Mouse (Mus musculus) fibroblast of lung, adult 2 months (primary cell): ENCODE results near the gene Sptbn1.

ENCODE experiments used
- DNase-seq: peaks from one replicate; pipeline ENCODE4 v3.0.0-alpha.2; 2011; ENCODE audit warnings: low read depth

Sptbn1 gene

DNA sequence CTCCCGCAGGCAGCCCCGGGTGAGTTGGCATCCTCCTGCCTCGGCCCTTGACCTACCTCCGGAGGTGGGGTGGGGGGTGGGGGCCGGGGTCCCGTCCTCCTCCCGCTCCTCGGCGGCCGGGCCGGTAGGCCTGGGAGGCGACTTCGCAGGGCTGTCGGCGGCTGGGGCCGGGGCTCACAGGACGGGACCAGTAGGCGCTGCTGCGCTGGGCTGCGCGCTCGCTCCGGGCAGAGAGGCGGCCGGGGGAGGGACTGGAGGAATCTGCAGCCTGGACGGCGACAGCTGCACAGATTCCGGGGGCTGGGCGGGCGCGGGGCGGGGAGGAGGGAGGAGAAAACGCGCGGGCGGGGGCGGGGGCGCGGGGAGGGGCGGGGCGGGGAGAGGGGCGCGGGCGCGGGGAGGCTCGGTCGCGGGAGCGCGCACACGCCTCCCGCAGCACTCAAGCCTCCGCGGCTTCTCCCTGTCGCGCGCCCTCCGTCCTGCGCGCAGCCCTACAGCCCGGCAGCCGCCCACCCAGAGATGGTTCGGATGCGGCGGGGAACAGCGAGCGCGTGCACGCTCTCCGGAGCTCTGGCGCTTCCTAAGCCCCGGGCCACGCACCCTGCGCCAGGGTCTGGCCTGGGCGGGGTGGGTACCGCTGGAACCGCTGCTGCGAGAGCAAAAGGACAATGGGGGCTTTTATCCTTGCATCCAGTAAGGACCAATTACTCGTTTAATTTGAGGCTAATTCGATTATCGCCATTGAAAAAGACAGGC, at the start of gene Sptbn1:
Gene Sptbn1 (minus strand): TSS at position 284 of the 756 bp plus-strand sequence.
- no peak for DNase-seq

DNA sequence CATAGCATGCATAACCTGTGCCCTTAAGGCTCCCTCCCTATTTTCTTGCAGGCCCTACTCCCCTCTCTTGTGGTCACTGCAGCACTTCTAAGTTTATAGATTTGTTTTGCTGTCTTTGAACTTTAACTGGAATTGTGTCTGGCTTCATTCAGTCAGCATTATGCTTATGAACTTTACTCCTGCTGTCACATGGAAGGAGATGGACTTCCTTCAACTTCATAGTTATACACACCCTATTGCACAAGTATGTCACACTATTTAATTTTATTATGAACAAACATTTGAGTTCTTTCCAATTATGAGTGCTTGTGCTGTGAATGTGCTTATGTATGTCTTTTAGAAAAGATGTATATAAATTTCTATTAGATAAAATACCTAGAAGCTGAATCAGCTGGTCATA, 26.3 kb upstream of the Sptbn1 start:
- no peak for DNase-seq

DNA sequence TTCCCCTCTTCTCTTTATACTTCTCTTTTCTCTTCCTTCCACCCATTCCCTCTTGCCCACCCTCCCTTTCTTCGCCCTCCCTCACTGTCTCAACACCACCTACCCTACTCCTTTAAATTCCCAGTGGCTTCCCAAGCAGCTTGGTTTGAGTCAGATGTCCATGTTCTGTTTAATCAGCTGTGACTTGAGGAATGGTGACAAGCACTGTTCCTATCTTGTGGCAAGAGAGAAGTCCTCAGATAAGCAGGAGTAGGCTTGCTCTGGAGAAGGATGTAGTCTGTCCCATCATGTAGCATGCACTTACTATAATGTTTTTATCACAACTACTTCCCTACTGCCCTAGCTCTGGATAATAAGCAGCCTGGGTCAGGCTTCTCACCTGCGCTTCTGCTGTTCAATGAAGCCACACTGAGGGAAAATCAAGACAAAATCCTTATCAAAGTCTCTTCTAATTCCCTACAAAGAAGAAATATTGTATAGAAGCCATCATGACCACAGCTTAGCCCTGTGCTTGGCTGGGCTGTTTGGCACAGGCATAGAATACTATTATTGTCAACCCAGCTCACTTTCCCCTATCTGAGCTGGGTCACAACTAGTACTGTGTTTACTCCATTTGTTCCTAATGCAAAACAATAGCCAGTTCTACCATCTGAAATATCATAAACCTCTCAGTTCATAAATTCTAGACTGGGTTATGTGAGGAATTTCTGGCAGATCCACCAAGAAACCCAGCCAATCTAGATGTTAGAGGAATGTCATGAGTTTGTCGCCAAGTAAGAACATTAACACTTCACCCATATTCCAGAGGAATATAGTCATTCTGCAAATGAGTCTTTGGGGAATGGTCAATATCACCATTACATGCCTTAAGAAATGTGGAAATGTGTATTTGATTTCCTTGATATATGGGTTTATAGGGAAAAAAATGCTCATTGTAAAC, 24.5 kb upstream of the Sptbn1 start:
- no peak for DNase-seq

DNA sequence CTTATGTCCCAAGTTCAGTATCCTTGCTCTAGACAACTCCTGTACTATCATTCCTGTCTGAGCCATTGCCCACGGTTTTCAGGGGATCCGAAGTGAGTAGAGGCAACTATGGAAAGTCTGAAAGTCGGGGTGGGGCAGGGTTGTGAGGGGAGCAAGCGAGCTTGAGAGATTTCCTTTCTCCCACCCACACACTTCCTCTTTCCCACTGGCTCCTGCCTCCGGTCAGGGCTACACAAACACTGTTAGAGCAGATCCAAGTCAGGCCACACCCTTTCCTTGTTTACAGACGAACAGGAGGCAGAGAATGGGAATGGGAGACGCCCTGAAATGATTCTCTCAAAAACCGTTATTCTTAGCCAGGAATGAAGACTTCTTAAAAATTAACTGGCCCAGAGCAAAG, 23.2 kb upstream of the Sptbn1 start:
- no peak for DNase-seq

DNA sequence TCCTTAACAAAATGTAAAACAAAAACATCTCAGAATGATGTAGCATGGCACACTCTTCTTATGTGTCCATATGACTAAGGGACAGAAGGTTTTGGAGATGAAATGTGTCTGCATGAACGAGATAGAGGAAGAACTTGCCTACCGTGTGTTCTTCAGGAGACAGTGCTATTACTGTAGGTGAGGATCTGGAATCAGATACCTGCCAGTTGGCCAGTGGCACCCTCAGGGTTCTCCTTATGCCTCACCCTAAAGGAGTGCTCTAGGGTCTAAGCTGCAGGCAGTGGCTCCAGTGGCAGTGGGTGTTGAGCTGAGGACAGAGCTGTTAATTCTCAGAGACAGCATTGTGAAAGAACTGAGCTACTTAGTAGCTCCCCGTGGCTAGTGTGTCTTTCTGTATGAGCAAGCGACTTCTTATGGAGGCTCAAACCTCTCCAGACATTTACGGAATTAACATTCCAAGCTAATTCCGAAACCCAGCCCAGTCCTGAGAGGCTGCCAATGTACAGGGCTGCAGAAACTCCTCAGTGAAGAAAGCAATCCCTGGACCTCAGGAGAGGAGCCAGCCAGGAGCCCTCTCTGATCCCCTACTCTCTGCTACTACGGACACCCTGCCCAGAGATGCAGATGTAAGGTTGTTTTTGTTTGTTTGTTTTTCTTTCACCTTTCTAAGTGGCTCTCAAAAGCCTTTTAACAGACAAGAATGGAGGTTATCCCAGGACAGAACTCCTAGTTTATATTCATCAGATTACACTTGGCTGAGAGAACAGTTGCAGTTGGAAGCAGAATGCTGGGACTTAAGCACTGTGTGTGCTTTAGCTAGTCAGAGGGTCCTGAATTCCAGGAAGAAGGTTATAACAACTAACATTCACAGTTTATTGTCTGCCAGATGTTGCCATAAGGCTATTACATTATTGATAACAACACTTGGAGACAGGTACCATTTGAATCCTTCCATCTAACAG, 21.8 kb upstream of the Sptbn1 start:
- DNase-seq = no peak

DNA sequence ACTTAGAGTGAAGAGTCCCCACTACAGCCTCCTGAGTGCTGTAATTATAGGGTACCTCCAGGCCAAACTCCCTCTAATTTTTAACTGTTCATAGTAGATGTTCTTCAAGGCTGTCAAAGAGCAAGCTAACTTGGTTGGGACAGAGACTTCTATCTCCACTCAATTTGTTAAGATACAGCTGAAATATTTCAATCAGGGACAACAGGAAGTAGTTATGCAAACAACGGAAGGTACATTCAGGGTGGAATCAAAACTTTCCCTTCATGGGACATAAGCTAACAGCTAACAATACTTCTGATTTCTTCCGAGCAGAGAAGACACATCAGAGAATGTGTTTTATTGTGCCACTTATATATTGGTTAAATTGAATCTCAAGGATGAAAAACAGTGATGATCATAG, 20.1 kb upstream of the Sptbn1 start:
- no peak for DNase-seq

DNA sequence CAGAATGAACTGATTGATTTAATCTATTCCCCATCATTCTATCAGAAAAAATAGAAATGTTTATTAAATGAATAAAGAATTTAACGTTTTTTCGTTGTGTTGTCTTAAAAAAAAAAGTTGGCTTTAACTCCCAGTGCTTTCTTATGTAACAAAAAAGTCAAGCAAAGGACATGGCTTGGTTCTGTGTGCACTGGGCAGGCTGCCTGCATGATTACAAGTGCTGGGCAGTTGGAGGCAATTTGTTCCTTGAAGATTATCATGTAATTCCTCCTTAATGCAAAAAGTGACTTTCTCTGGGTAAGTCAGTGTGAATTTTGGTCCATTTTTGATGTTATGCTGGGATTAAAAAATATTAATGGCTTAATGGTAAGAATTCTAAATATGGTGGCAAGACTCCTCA, 15.7 kb upstream of the Sptbn1 start:
- no peak for DNase-seq

DNA sequence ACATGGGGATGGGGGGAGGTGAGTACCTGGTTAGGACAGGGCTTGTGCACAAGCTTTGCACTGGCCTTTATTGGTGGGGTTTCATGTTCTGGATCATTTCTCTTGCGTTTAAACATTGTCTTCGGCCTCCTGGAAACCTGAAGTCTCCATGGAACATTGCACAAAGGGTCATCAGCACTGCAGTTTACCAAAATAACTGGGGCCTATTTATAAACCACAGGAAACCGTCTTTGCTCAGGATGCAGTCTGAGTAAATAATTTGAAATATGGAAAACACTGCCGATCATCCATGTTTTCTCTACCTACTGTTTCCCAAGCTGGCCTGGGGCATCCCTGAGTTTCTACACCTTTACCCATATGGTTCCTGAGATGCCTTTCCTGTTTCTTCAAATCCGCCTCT, 13.1 kb upstream of the Sptbn1 start:
- DNase-seq = no peak

DNA sequence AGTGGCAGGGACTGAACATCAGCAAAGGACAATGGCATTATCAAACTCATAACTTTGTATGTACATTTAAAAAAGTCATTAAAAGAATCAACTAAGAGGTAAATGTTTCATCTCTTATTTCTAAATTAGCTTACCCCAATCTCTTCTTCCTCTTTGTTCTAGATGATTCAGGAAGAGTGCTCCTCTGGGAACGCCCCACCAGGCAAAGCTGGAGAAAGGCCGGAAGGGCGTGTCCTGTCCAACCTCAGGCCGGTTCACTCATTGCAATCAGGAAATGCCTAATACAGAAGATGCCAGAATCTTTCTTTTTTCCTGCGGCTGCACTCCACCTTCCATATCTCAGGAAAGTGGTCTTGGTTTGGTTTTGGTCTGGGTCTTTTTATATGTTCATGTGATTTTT, 11.3 kb upstream of the Sptbn1 start:
- DNase-seq = no peak

DNA sequence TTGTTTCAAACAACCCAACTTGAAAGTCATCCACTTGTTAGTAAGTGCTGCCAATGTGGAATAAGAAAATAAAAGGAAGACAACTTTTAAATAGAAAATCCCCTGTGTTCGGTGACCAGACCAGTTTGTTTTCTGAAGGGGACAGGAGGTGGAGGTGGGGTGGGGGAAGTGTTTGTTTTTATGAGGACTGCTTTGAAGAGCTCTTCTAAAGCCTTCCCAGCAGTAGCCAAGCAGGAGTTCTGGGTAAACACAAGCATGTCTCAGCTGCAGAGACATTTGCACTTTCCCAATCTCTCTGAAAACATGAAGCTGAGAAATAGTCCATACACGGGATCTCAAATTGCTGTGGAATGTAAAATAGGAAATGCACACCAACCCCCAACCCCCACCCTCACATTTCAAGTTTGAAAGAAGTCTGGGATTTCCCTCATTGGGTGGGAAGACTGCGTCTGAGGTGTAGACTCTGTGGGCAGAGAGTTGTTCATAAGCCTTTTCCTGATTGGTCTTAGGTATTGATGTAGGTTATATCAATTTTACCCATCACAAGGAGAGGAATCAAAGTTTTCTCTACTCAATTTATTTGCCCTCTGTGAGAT, 7.6 kb upstream of the Sptbn1 start:
- no peak for DNase-seq

DNA sequence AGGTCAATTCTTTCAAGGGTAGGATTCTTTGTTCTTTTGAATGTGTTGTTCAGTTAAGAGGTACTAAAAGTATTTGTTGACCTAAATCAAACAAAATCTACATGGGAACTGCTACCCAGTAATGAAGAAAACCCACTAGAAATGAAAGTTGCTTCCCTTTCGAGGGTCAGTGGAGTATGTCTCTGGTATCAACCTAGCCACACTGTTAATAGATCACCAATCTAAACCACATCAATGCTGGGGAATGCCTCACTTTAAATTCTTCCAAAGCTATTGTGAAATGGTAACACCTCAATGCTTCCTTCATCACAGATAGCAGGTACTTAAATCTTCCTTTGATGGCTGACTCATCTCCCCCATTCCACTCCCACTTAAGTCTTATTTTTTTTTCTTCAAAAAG, 1.5 kb upstream of the Sptbn1 start:
- no peak for DNase-seq

DNA sequence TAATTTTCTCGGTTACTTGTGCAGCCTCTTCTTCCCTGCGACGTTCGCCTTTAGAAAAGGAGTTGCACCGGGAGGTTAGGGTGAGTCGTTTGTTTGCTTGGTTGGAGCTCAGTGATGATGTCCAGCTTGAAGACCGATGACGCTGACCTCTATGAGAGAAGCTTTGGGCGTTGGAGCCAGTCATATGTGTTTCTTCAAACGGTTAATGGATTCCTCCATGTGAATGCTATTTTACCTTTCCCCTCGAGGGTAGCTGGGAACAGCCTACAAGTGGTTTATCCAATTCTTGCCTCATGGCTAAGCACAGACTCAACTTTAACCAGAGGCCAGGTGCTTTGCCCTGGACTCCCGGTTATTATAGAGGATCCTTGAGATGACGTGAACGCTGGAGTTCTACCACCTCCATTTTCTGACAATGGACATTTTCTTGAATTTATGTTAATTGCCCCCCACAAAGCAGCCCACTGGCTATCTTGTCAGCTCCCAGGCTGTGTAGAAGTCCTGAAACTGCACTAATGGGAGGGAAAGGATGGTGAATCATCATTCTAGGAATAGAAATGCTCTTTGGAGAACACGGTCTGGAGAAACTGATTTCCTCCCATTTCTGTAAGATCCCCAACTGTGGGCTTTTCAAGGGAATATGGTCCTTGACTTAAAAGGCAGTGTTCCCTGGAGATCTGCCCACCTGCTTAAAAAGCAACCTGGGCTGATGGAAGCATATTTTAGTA, 837 bp upstream of the Sptbn1 start:
- DNase-seq = no peak

DNA sequence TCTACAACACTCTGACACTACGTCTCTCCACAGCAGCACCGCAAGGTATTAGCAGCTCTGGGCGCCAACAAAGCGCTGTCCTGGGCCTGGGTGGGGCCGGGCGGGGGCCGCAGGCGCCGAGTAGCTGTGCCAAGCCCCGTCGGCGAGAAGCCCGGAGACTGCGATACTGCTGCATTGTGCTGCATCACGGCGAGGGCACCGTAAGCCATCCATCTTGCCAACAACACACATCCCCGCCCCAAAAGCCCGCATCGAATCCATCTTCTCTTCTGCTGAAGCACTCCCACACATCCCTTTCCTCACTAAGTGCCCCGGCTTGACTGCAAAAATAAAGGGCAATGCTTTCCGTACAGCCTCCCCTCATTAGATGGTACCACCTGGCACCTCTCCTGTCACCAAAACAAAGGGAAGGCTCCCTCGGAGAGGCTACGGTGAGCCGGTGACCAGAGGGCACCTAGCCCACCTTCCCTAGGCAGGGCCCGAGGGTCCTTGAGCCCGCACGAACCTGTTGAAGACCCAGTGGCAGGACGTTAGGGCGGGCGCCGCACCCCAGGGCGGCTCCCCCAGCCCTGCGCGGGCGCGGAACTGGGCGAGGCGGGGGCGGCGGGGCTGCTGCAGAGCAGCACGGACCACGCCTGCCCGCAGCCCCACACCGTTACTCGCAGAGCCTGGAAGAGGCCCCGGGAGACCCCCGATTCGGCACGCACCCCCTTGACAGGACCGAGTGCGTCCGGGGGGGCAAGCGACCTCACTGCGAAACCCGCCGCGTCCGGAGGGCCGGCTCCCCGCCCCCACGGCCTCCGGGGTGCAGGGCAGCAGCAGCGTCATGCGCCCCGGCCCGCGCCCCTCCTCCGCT, 711 bp downstream of the Sptbn1 start:
- no peak for DNase-seq

DNA sequence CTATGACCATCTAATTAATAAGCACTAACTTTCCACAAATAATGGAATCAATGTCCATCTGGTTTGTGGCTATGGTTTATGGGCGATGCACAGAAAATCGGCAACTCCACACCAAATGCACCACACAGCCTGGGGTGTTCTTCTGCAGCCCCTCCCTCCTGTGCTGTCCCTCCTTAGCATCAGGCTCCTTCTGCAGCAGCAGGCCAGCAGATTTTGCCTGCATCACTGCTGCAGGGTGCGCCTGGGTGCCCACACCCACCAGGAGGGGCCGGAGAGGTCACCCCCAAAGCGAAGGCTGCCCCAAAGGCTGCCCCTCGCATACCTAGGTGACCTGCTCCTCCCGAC, 1.3 kb downstream of the Sptbn1 start:
- DNase-seq = no peak

DNA sequence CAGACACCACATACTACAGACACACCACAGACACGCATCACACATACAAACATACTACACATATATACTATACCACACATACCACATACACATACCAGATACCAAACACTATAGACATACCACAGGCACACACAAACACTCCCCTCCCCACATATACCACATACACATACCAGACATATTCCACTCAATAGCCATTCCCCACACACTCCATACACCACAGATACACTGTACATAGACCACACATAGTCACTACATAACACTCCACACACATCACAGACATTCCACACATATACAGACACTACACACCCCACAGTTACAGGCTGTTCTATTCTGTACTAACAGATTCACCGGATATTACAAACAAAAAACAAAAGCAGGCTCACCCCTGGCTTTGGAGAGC, 2.3 kb downstream of the Sptbn1 start:
- DNase-seq = no peak

DNA sequence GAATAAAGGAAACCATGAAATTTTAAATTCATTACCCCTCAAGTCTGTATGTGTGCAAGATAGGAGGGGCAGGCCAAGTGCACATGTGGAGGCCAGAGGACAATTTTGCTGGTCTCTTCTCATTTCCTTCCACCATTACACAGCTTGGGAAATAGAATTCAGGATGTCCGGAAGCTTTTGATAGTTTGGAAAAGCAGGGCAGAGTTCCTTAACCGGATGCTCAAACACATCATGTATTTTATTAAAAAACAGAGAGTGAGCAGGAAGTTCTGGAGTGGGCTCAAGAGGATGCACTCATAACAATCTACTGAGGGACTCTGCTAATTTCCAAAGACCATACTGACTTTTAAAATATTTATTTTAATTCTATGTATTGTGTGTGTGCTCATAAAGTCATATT, 4.3 kb downstream of the Sptbn1 start:
- DNase-seq = no peak

DNA sequence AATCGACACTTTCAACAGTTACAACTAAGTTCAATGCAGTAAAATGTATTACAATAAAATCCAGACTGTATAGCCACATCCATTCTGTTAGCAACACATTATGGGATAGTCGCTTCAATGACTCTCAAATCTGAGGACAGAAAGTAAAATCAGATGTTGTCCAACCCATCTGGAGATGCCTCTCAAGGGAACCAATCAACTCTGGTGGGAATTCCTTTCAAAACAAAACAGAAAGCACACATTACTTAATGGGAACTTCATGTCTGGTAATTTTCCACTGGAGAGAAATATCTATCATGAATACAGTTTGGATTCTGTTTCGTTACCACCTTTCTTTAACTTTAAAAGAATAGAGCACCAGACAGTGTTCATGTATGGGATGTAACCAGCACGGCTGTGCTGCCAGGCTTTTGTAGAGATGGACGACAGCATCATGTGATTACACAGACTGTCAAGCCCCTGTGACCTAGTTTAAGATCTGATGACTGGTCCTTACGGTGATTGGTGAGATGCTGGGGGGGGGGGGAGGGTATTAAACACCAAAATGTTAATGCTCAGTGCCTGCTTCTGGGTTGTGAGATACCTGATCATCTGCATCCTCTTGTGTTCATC, 9.1 kb downstream of the Sptbn1 start:
- DNase-seq = no peak

DNA sequence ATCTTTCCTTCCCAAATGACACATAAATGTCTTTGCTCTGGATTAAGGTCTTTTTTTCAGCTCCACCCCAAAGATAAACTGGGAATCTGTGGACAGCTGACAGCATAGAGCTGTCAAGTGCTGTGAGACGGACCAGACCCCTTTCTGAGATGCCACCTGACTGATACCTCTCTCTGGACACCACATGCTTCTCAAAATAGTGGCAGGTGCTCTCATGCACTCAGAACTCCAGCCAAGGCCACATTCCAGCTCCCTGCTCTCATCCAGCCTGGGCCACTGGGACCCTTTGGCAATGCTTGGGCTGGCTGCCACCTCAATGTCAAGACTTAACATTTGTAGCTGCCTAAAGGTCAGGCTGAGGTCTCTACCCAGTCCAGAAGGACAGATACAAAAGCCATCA, 10.2 kb downstream of the Sptbn1 start:
- no peak for DNase-seq

DNA sequence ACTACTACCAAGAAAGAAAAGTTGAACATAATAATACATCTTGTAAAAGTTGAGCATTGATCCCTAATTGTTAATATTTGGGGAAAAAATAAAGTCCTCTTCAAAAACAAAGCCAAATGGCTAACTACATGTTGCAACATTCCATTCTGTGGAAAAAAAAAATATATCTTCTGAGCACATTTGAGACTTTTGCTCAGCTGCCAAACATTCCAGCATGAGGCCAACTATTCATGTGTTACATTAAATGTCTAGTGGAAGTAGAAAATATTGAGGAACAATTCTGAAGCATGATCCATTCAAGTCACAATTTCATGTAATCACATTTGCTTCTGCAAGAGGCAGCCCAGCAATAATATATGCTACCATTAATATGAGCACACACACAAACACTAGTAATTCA, 10.9 kb downstream of the Sptbn1 start:
- DNase-seq = no peak

DNA sequence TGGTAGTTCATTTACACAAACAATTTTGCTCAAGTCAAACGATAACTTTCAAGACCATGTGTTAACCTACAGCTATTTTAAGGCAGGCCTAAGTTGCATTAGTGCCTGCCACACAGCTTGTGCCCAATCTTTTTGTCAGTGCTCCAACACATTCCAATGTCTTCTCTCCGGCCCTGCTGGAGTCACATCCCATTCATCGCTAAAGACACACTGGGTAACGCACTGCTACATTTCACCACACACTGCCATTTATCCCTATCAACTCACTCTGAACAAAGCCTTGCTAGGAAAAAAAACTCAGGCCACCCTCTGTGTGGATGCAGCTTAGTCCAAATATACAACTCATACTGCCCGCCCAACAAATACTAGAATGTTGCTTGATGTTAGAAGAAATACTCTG, 11.5 kb downstream of the Sptbn1 start:
- no peak for DNase-seq
